Mouse (Mus musculus) frontal cortex, postnatal 36 days (tissue): ENCODE results near the gene Cstf2.

Experiments
- DNase-seq, 2 experiments: peaks; one replicate each; pipeline ENCODE4 v3.0.0; 2022; ENCODE audit warnings: low spot score in 2 of 2

The Cstf2 gene

DNA sequence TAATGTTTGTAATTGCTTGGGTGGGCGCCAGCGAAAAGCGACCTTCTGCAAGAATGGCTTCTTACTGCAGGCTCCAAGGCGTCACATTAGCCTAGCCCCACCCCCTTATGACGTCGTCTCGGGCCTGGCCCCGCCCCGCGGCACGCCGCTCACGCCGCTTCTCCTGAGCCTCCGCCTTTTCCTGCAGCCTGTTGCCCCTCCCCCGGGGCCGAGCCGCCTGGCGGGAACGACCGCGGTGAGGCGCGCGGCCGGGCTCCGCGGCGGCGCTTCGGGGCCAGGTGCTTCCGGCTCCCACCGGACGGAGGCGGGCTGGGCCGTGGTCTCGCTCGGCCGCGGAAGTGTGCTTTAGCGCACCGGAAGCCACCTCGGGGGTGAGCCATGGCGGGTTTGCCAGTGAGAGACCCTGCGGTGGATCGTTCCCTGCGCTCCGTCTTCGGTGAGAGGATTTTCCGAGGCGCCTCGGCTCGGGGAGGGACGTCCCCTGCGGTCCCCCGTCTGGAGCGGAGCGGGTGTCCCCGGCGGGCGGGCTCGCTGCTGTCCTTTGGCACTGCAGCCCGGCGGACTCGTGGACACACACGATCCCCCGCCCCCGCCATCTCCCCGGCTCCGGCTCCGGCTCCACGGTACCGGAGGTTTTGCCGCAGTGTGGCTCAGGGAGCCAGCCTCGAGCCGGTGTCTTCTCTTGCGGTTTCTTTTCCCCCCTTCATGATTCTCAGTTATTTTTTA, at the start of gene Cstf2:
Gene Cstf2, plus strand, starts transcription at position 201 of the 726 bp plus-strand sequence.
- DNase-seq: peak; percentile 91 to 96

DNA sequence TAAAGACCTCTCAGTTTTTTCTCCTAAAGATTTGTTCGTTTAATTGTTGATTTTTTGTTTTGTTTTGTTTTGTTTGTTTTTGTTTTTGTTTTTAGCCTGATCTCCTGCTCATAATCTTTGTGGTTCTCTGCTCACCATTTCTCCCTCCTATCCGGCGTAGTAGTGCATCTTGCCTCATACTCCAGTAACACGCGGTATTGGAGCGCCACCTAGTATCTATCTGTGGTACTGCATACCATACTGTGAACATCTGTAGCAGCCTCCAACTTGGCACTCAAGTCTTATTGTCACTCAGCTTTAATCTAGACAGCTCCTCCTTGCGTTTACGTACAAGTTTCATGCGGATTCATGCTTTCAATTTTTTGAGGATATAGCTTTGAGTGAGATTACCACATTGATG, 40.0 kb upstream of the Cstf2 start:
- peak; percentile 60 to 79 for DNase-seq

DNA sequence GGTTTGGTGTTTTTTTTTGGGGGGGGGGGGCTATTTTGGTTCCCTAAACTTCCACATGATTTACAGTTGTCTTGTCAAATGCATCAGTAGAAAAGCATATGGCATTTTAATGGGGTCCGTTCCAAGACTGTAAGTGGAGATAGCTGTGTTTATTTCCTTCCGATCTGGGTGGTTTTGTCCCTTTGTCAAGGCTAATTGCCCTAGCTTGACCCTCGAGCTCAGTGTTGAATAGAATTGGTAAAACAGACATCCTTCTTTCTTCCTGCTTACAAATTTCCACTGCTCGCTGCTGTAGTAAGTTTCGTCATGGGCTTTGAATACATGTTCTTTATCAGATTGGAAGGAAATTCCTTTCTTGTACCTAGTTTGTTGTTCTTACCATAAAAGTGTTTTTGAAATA, 38.3 kb upstream of the Cstf2 start:
- no peak for DNase-seq

DNA sequence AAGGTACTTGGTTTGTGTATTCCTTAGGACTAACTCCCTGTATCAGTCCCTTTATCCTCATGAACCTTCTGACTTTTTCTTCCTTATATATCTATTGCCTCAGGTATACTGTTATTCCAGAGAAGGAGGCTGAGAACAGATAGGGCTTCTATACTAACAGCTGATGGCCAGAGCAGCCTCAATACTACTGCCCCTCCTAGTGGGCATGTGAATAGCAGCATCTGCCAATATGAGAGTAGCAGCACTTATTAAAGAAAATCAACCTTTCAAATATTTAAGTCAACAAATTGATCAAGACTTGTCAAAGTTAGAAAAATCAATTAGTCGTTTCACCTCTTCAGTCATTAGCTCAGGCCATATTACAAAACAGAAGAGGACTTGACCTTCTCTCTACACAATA, 10.0 kb upstream of the Cstf2 start:
- DNase-seq: no peak

DNA sequence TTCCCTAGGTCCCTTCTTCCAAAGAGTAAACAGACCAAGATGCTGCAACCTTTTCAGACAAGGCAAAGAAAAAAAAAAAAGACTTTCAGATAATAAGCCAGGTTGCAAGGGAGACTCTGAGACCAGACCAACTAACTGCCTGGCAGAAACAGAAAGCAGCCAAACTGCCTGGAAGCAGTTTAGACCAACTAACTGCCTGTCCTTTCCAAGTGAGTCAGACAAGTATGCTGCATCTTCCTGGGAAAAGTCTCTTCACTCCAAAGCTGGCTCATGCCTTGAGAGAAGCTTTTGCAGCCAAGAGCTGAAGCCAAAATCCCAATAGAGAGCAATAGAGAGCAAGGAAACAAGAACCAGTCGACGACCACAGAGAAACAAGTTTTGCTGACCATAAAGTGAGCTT, 2.1 kb upstream of the Cstf2 start:
- DNase-seq: peak in 1 of 2 experiments; percentile 7

DNA sequence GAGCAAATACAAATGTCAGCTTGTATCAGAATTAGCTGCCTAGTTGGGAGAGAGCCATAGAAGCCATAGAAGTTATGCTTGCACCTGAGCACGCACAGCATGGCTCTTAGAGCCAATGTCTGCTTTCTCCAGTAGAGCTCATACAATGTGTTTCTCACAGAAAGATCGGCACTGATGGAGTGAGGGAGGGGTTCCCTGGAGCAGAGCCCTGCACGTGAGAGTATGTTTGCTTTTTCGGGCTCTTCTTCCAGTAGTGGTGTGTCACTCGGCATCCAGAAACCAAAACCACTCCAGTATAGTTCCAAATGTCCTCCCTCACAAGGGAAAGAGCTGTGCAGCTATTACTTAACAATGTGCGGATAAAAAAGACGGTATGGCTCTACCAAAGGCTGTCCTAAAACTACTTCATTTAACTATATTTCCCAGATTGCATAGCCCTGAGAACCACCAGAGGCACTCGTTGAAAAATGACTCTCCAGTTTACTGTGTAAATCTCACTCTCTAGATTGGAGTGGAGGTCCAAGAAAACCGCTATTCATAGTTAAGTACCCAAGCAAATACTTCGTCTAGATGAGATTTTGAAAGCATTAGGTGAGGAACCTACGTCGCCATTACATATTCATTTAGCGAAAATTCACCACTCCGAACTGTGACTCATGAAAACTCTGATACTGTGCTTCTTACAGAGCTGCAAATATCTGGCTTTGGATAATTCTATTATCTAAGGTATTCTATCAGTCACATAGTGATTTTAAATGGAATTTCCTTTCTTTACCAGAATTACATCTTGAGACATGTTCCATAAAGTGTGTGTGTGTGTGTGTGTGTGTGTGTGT, 729 bp upstream of the Cstf2 start:
- peak in 1 of 2 experiments; percentile 11 for DNase-seq

DNA sequence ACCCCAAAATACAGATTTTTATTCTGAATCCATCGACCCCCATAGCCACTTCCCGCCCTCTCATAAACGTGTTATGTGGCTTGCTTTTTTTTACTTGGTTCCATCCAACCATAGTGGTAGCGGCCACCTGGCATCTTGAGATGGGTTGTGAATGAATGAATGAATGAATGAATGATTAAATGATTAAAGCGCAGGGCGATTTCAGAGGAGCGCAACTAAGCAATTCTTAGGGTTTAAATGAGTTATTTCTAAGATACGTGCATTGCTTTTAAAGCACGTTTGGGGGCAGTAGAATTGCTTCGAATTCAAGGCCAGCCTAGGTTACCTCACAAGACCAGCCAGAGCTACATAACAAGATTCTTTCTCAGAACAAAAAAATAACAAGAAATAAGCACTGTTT, 777 bp downstream of the Cstf2 start:
- peak in 1 of 2 experiments; percentile 8 for DNase-seq

DNA sequence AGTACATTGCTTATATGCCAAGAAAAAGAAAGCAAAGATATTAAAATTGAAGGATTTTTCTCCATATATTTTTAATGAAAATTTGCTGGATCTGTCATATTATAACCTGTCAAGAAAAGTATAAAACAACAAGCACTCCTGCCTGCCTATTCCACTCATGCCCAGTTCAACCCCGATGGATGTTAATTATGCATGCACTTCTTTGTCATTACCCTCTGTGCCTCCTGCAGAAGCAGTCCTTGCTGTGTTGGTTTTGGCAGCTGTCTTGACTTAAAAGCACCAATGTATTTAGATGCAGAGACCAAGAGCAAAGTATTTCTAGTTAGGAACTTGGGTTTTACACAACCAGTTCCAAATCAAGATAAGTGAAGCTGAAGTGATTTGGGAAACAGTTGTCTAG, 26.5 kb downstream of the Cstf2 start:
- no peak for DNase-seq

DNA sequence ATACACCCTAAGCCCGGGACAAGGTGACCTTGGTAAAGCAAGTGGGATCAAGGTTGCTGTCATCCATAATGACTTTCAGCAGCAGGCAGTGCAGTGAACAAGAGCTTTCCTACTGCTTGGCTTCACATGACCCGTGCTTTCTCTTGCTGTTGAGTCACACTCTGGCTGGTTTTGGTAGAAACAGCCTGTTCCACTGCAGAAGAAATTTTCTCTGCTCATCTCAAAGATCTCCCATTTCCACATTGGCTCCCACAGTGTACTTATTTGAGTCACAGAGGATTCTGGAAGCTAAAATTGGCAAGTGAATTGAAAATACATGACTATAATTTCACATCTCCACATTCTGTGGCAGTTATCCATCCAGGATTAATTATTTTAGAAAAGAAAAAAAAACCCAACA, 43.7 kb downstream of the Cstf2 start:
- DNase-seq: peak in 1 of 2 experiments; percentile 30

DNA sequence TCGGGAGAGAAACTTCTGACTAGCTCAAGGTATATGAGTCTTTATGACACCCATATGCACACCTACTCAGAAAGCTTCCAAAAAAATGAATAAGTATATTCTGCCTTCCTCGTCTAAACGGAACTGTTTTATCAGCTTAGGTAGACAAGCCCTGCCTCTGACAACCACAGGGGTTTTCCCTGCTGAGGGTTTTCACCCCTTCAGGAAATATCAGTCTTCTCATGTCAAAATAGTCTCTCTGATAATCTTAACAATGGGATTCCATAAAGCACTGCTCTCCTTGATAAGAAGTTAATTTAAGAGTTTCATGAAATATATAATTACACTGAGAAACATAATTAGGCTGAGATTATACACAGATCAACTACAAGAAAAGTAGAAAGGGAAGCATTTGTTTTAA, 52.8 kb downstream of the Cstf2 start:
- DNase-seq: no peak

DNA sequence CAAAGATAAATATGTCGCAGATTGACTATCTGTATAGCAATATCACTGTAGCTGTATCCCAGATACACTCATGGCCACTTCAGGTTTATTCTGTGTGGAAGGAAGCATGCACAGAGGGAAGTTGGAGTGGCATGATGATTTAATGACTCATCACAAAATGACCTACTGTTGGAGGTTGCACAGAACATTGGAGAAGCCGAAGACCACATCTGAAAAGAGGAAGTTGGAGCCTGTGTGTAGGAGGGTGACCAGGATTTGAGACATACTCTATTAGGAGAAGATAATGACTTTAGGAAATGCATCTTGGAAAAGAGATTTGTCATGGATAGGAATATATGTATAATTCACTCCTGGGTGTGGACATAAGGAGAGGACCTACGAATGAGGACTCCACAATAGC, 57.4 kb downstream of the Cstf2 start:
- DNase-seq: no peak

DNA sequence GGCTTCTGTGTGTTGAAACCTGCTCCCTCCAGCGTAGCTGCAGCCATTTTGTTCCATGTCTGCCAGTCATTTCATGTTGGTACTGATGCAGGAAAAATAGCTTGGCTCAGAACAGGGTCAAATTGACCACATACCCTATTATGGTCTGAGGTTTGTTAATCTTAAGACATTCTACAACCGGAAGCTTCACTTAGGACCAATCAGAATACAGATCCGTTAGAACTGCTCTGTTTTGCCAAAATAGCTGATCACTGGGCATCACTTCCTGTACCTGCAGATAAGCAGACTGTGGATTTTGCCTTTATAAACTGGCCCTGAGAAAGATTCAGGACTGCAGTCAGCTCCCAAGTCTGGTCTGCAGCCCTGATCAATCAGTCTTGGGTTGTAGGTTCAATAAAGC, 69.6 kb downstream of the Cstf2 start:
- DNase-seq: no peak

DNA sequence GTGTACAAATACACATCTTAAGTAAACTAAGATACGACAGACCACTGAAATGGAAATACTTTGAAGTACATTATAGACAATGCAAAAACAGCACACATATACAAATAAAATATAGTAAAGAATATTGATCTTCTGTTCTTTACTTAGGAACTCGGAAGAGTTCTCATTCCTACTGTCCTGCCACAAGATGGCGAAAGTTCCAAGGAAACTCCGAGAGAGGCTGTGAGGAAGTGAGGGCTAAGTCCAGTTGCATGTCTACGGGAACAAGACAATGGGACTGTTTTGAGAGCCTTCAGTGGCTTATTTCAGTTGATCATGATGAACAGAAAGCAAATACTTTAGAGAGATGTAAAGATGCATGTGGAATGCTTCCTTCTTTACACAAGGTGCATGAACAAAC, 73.3 kb downstream of the Cstf2 start:
- DNase-seq: no peak

DNA sequence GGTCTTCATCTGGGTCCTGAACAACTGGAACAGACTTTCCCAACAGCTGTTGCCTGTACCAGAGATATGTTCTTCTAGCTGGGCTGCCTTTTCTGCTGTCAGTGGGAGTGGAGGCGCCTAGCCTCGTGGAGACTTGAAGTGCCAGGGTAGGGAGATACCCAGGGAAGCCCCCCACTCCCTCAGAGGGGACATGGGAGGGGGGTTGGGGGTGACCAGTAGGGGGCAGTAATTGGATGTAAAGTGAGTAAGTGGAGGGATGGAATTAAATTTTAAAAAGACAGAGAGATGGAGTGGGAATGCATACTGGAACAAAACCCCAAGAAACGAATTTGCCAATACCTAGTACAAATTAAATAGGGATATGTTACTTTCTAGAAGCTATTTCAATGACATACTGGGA, 74.8 kb downstream of the Cstf2 start:
- no peak for DNase-seq
